Mouse (Mus musculus) lung, postnatal 25 days (tissue): ENCODE data around the gene Defb19.

Experiments used
- DNase-seq: peaks from one replicate; pipeline ENCODE4 v3.0.0; 2022; ENCODE audit warnings: low spot score

Defb19 gene

GRCm38 (mm10) chr2:152580107-152580506 lies at the start of gene Defb19:
Gene Defb19 (minus strand): TSS chr2:152580312.
- DNase-seq, result no peak

DNA sequence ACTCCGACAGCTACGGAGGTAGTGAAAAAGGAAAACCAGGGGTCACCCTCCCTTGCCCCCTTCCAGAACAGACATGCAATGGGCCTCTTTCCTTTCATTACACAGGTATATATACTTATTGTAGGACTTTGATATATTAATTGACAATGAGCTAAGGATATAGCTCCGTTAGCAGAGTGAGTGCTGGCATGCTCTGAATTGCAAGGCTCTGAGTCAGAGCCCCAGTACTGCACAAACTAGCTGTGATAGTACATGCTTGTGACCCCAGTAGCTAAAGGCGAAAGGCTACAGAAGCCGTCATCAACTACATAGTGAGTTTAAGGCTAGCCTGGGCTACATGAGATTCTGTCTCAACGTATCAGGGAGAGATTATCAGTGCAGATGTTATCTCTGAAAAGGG lies 49.8 kb upstream of the Defb19 start:
- no peak for DNase-seq

DNA sequence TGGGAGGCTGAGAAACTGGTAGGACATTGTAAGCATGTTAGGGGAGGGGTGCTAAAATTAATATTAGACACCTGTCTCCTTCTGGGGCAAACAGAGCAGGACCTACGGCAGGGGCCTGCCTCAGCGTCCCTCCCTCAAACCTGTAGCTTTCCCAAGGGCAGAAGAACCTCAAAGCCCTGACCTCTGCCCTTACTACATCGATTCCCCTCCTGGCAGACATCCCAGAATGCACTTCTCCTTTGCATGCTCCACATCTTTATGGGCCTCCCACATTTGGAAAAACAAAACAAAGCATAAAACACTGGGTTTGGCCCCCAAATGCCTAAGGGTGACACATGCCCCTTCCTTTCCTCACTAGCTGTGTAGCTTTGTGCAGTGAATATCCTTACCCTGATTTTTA lies 49.1 kb upstream of the Defb19 start:
- no peak for DNase-seq

DNA sequence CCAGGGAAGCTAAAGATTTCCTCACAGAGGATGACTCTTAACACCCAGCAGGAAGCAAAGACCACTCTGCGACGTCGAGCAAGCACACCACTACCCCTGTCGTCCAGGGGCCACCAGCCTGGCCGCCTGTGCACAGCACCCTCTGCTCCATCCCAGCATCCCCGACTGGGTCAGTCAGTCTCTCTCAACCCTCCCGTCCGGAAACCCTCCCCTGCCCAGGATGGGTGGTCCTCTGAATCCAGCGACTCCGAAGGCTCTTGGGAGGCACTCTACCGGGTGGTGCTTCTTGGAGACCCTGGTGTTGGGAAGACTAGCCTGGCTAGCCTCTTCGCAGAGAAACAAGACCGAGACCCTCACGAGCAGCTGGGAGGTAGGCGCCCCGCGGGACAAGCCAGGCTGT lies 48.0 kb upstream of the Defb19 start:
- no peak for DNase-seq

DNA sequence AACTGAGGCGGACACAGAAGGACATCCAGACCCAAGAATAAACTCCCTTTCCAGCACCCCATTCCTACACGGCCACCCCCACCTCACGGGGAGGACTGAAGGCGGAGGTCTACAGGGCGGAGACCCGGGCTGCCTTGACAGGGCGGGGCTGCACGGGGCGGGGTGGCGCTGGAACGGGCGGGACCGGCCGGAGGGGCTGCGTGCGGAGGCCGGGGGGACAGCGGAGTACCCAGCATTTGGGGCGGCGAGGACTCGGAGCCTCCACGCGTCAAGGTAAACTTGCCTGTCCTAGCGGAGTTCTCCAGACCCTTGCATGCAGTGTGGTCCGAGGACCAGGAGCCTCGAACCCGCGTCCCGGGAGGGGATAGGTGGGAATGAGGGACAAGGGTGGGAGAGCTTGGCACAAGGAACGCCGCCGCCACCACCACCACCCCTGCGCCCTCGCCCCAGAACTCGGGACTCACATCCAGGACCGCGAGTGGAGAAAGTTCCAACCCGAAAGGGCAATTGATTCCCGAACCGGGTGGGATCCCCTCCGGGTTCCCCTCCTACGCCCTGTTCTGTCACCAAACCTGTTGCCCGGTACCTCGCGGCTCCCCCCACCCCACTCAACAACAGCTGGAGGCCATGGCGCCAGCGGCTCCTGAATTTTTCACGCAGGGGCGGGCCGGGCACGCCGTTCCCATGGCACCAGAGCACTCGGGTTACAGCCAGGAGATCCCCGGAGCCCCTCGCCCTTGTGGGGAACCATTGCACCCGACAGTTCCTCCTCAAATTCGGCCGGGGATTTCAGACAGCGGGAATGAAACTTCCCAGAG lies 46.9 kb upstream of the Defb19 start, which contains the start of gene Rem1:
Rem1 (plus strand) TSS at position 178 of the 818 bp plus-strand sequence.
- DNase-seq, result peak; percentile 15

GRCm38 (mm10) chr2:152625256-152625655 lies 45.1 kb upstream of the Defb19 start:
- no peak for DNase-seq

- no peak for DNase-seq
These were observed 44.5 kb upstream of the Defb19 start for GRCm38 (mm10) chr2:152624566-152624965.

DNA sequence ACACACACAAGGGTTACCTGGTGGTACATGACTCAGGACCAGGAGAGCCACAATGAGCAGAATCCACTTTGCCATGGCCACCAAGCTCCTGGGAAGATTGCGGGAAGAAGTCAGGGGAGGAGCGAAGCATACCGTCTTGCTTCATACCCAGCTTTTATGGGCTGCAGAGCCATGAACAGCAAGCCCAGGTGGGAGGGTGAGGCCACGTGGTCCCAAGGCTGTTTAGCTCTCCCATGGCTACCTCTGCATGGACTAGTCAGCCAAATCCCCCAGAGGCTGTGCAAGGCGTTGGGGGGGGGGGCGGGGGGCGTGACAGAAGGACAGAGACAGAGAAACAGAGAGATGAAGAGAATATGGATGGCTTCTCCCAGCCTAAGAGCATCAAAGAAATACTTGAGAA lies 42.8 kb upstream of the Defb19 start, which contains the start of gene Defb25:
Defb25 (minus strand) TSS at position 101 of the 400 bp plus-strand sequence.
- DNase-seq, result no peak

- DNase-seq, result no peak
These were observed 42.0 kb upstream of the Defb19 start for GRCm38 (mm10) chr2:152622151-152622550.

DNA sequence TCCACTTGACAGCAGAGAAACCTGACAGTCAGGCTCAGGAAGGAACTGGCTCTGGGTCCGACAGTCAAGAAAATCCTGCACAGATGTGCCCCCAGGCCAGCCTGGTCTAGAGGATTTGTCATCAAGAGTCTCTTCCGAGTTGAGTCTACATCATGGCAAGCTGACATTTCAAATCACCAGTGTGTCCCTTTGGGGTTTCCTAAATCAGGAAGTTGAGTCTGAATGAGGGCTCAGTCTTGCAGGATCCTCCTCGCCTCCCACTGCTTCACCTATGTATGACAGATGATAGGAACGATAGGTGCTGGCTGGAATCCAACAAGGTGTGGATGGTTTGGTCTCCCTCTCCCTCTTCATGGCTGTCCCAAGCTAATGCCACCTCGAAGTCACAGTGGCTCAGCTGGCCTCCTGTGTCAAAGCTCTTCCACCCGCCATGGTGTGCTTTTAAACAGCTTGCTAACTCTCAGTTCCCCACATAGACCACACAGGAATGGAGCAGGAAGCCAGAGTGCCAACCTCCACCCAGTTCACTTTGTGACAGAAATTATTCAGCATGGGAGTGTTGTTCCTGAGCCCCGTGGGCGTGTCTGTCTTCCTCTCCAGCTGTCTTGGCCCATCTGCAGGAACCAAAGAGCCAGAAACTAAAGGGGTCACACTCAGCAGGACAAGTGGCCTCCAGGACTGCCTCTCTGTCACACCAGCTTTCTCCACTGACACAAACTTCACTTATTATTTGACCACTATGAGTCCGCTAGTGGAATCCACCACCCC lies 40.4 kb upstream of the Defb19 start:
- DNase-seq, result peak; percentile 28

- no peak for DNase-seq
These were observed 37.3 kb upstream of the Defb19 start for GRCm38 (mm10) chr2:152617374-152617773.

DNA sequence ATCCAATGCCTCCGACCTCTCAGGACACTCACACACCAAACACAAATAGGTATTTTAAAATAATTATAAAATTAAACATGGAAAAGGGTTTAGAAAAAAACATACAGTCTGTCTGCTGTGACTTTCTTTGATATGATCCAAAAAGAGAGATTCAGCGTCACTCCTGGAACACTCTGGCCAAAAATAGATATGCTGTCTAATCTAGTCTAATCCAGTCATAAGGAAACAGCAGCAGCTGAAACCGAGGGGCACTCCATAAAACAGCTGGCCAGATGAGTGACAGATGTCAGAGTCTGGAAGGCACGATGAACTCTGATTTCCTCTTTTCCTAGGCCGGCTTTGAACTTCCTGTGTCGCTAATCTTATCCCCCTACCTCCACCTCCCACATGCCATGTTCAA lies 36.4 kb upstream of the Defb19 start:
- DNase-seq, result no peak

DNA sequence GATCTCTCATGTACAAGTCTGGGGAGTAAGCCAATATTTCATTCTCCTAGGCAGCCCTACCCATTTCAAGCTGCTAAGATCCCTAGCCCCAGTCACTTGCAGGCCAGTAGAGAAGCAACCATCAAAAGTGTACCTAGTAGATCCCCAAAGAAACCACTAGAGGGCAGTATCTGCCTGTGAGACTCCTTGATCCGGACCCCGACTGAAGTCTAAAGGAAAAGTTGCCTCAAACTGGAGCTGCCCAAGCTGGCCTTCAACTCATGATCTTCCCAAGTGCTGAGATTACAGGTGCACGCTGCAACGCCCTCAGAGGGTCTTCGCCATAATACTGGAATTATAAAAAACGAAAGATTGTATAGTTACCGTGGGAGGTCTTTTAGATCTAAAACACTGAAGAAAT lies 35.5 kb upstream of the Defb19 start:
- DNase-seq, result peak; percentile 67

- DNase-seq, result no peak
These were observed 32.1 kb upstream of the Defb19 start for GRCm38 (mm10) chr2:152612193-152612592.

- DNase-seq, result no peak
These were observed 28.6 kb upstream of the Defb19 start for GRCm38 (mm10) chr2:152608719-152609118.

DNA sequence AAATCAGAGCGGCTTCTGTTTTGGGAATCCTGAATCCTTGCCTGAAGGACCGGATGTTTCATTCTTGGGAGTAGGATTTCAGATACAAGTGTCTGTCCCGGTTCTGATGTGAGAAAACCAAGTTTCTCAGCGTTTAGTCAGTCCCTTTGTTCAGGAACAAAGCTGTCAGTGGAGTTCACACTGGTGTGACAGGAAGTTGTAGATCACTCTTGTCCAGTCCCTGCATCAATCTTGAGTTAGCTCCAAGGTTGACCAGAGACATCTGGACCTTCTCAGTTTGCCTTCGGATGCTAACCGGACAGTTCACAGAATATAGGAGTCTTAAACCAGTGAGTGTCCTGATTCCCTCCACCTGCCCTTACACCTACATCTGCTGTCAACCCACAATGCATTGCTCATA lies 27.6 kb upstream of the Defb19 start:
- no peak for DNase-seq

- no peak for DNase-seq
These were observed 23.9 kb upstream of the Defb19 start, which contains the start of gene Defb36 for GRCm38 (mm10) chr2:152604057-152604456. Gene Defb36 (plus strand): TSS chr2:152604327.

DNA sequence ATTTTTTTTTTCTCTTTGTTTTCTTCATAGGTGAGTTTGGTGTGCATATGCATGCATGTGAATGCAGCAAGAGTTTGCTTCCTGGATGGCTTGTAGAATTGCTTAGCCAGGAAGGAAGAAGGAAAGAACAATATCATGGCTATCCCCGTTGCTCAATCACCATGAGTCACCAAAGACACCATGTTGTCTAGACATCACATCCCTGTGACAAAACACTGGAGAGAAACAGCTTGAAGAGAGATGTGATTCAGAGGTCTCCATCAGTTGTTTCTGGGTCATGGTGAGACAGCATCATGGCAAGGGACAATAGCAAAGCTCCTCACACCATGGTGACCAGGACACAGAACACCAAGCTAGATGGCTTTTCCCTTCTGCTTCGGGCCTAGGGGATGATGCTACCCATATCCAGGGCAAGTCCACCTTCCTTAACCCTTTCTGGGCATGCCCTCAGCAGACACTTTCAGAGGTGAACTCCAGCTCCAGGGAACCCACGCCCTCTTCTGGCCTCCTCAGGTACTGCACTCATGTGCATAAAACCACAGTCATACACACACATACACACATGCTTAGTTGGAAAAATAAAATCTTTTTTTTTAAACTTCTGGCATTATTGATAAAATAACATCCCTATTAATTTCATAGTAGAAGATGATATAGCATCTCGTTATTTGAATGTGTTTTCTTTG lies 21.3 kb upstream of the Defb19 start:
- DNase-seq, result no peak

DNA sequence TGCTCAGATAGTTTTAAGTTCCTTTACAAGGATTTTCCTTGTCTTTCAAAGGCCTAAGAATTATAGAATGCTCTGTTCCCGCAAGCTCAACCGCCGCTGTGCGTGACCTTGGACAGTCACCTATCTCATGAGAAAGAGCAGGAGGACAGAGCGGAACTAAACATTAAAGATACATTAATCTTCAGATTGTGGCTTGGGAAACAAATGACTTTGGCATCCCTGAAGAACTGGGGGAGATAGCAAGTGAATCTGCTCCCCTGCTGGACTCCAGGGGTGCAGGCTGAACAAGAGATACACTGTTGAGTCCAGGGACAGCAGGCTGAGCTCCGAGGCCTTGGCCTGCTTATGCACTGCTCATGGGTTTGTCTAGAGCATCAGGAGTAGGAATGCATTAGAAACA lies 20.0 kb upstream of the Defb19 start:
- no peak for DNase-seq

GRCm38 (mm10) chr2:152599299-152599698 lies 19.2 kb upstream of the Defb19 start, which contains the start of gene Defb45:
Gene Defb45 (minus strand): TSS chr2:152599399.
- no peak for DNase-seq

DNA sequence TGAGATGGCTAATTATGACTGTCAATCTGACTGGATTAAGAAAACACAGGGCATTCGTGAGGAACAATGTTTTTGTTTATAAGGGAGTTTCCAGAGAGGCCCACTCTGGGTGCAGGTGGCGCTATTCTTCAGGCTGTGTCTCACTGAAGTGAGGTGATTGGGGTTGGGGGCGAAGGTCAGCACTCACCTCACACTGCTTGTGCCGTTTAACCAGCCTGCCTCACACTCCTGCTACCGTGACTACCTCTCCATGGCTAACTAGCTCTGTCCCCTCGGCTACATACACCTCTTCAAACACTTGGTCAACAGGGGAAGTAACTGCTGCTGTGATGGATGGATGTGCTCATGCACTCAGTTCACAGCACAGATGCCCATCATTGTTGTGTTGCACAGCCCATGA lies 8.9 kb upstream of the Defb19 start:
- no peak for DNase-seq

GRCm38 (mm10) chr2:152588450-152588849 lies 8.3 kb upstream of the Defb19 start:
- no peak for DNase-seq
